Mouse (Mus musculus): ENCODE measurements at regions not wholly inside any gene's neighbourhood (a gene's known extent, or its start where the extent isn't known, plus 50 kb on each side); places are given as distances from the start of the nearest gene placed in this dataset.

- WGBS, result 81% methylated on average over 7 of the region's 7 CpGs
- Histone ChIP-seq H3K27ac (ENCODE audit: low read depth, low read length) (no peak overlapping the region), H3K9me3 (ENCODE audit: control insufficient read depth) (no peaks in the 10 kb centered on the region), H3K36me3 (ENCODE audit: control insufficient read depth, insufficient read depth) (no peaks in the 10 kb centered on the region), H3K27me3 (replicated peaks; ENCODE audit: control insufficient read depth, insufficient read depth, low read length) (no peaks in the 10 kb centered on the region), H3K4me3 (ENCODE audit: low read depth, low read length) (no peak overlapping the region), H3K4me1 (replicated peaks; ENCODE audit: control insufficient read depth, insufficient read depth, low read length) (no peaks in the 10 kb centered on the region), H3K4me2 (replicated peaks; ENCODE audit: low read depth) (no peak overlapping the region), H3K9ac (ENCODE audit: low read depth, low read length) (no peak overlapping the region)
- ATAC-seq, result no peak
- no peak for TF ChIP-seq CTCF (IDR thresholded peaks at IDR 0.05; ENCODE audit: low read depth)
These were observed 111.9 kb upstream of the Gjb5 start for GRCm38 (mm10) chr4:127469877-127470276.

- Histone ChIP-seq H3K4me3 (ENCODE audit: low read depth, low read length) (no peak overlapping the region), H3K27me3 (replicated peaks; ENCODE audit: control insufficient read depth, insufficient read depth, low read length) (no peaks in the 10 kb centered on the region), H3K27ac (ENCODE audit: low read depth, low read length) (no peak overlapping the region), H3K9ac (ENCODE audit: low read depth, low read length) (no peak overlapping the region), H3K9me3 (ENCODE audit: control insufficient read depth) (no peaks in the 10 kb centered on the region), H3K36me3 (ENCODE audit: control insufficient read depth, insufficient read depth) (no peaks in the 10 kb centered on the region), H3K4me1 (replicated peaks; ENCODE audit: control insufficient read depth, insufficient read depth, low read length) (no peaks in the 10 kb centered on the region), H3K4me2 (replicated peaks; ENCODE audit: low read depth) (no peak overlapping the region)
- ATAC-seq, result no peak
- TF ChIP-seq CTCF (IDR thresholded peaks at IDR 0.05; ENCODE audit: low read depth), result no peak
- 84% methylated on average over 11 of the region's 11 CpGs for WGBS
These were observed 96.6 kb upstream of the Gjb5 start for GRCm38 (mm10) chr4:127454511-127455119.

GRCm38 (mm10) chr4:127452081-127452480, 94.1 kb upstream of the Gjb5 start:
- Histone ChIP-seq H3K9me3 (ENCODE audit: control insufficient read depth) (no peaks in the 10 kb centered on the region), H3K9ac (ENCODE audit: low read depth, low read length) (no peak overlapping the region), H3K4me1 (replicated peaks; ENCODE audit: control insufficient read depth, insufficient read depth, low read length) (no peaks in the 10 kb centered on the region), H3K4me3 (ENCODE audit: low read depth, low read length) (no peak overlapping the region), H3K27me3 (replicated peaks; ENCODE audit: control insufficient read depth, insufficient read depth, low read length) (no peaks in the 10 kb centered on the region), H3K4me2 (replicated peaks; ENCODE audit: low read depth) (no peak overlapping the region), H3K27ac (ENCODE audit: low read depth, low read length) (no peak overlapping the region), H3K36me3 (ENCODE audit: control insufficient read depth, insufficient read depth) (no peaks in the 10 kb centered on the region)
- no peak for TF ChIP-seq CTCF (IDR thresholded peaks at IDR 0.05; ENCODE audit: low read depth)
- 36% methylated on average over 8 of the region's 8 CpGs for WGBS
- ATAC-seq, result no peak

GRCm38 (mm10) chr4:127445300-127445699, 87.3 kb upstream of the Gjb5 start:
- H3K9me3 ChIP-seq (ENCODE audit: control insufficient read depth), result no peaks in the 10 kb centered on the region
- 70% methylated on average over 3 of the region's 3 CpGs for WGBS
- no peak overlapping the region for H3K27ac ChIP-seq (ENCODE audit: low read depth, low read length)
- H3K4me1 ChIP-seq (replicated peaks; ENCODE audit: control insufficient read depth, insufficient read depth, low read length), result no peaks in the 10 kb centered on the region
- H3K9ac ChIP-seq (ENCODE audit: low read depth, low read length), result no peak overlapping the region
- no peaks in the 10 kb centered on the region for H3K36me3 ChIP-seq (ENCODE audit: control insufficient read depth, insufficient read depth)
- no peak overlapping the region for H3K4me3 ChIP-seq (ENCODE audit: low read depth, low read length)
- no peak for TF ChIP-seq CTCF (IDR thresholded peaks at IDR 0.05; ENCODE audit: low read depth)
- H3K4me2 ChIP-seq (replicated peaks; ENCODE audit: low read depth), result no peak overlapping the region
- ATAC-seq, result no peak
- no peaks in the 10 kb centered on the region for H3K27me3 ChIP-seq (replicated peaks; ENCODE audit: control insufficient read depth, insufficient read depth, low read length)

GRCm38 (mm10) chr4:127444056-127444455, 86.1 kb upstream of the Gjb5 start:
- 82% methylated on average over 1 of the region's 1 CpGs for WGBS
- ATAC-seq, result no peak
- Histone ChIP-seq H3K9ac (ENCODE audit: low read depth, low read length) (no peak overlapping the region), H3K27me3 (replicated peaks; ENCODE audit: control insufficient read depth, insufficient read depth, low read length) (no peaks in the 10 kb centered on the region), H3K4me2 (replicated peaks; ENCODE audit: low read depth) (no peak overlapping the region), H3K4me3 (ENCODE audit: low read depth, low read length) (no peak overlapping the region), H3K36me3 (ENCODE audit: control insufficient read depth, insufficient read depth) (no peaks in the 10 kb centered on the region), H3K27ac (ENCODE audit: low read depth, low read length) (no peak overlapping the region), H3K9me3 (ENCODE audit: control insufficient read depth) (no peaks in the 10 kb centered on the region), H3K4me1 (replicated peaks; ENCODE audit: control insufficient read depth, insufficient read depth, low read length) (no peaks in the 10 kb centered on the region)
- TF ChIP-seq CTCF (IDR thresholded peaks at IDR 0.05; ENCODE audit: low read depth), result no peak

- no peaks in the 10 kb centered on the region for H3K9me3 ChIP-seq (ENCODE audit: control insufficient read depth)
- no peak overlapping the region for H3K4me2 ChIP-seq (replicated peaks; ENCODE audit: low read depth)
- WGBS, result 92% methylated on average over 4 of the region's 4 CpGs
- TF ChIP-seq CTCF (IDR thresholded peaks at IDR 0.05; ENCODE audit: low read depth), result no peak
- no peak overlapping the region for H3K4me3 ChIP-seq (ENCODE audit: low read depth, low read length)
- H3K36me3 ChIP-seq (ENCODE audit: control insufficient read depth, insufficient read depth), result no peaks in the 10 kb centered on the region
- no peaks in the 10 kb centered on the region for H3K27me3 ChIP-seq (replicated peaks; ENCODE audit: control insufficient read depth, insufficient read depth, low read length)
- no peak for ATAC-seq
- H3K9ac ChIP-seq (ENCODE audit: low read depth, low read length), result no peak overlapping the region
- H3K27ac ChIP-seq (ENCODE audit: low read depth, low read length), result no peak overlapping the region
- no peaks in the 10 kb centered on the region for H3K4me1 ChIP-seq (replicated peaks; ENCODE audit: control insufficient read depth, insufficient read depth, low read length)
These were observed 84.0 kb upstream of the Gjb5 start for GRCm38 (mm10) chr4:127442001-127442400.

GRCm38 (mm10) chr4:127440602-127441001, 82.6 kb upstream of the Gjb5 start:
- Histone ChIP-seq H3K27ac (ENCODE audit: low read depth, low read length) (no peak overlapping the region), H3K4me1 (replicated peaks; ENCODE audit: control insufficient read depth, insufficient read depth, low read length) (no peaks in the 10 kb centered on the region), H3K9ac (ENCODE audit: low read depth, low read length) (no peak overlapping the region), H3K9me3 (ENCODE audit: control insufficient read depth) (no peaks in the 10 kb centered on the region), H3K27me3 (replicated peaks; ENCODE audit: control insufficient read depth, insufficient read depth, low read length) (no peaks in the 10 kb centered on the region), H3K4me2 (replicated peaks; ENCODE audit: low read depth) (no peak overlapping the region), H3K4me3 (ENCODE audit: low read depth, low read length) (no peak overlapping the region), H3K36me3 (ENCODE audit: control insufficient read depth, insufficient read depth) (no peaks in the 10 kb centered on the region)
- no peak for TF ChIP-seq CTCF (IDR thresholded peaks at IDR 0.05; ENCODE audit: low read depth)
- no peak for ATAC-seq
- 35% methylated on average over 7 of the region's 7 CpGs for WGBS
